22 mouse cellular contexts compared by ENCODE assay signal in genomic region chr19:54838231-54838630, GRCm38 (mm10).
"Had no signal": no experiment of that assay in that cellular context is flagged by ENCODE, and none has a peak within 500 bp of the region (broad histone marks: within the 10 kb centered on the region; RNA-seq: fewer than 3 reads in every experiment).

No protein-coding gene starts in this region.

- H3K9me3 ChIP-seq: kidney, embryonic 15.5 days; limb, embryonic 12.5 days; limb, embryonic 15.5 days; neural tube, embryonic 12.5 days; neural tube, embryonic 15.5 days had no signal

- H3K9ac ChIP-seq: kidney, embryonic 15.5 days; limb, embryonic 12.5 days; limb, embryonic 15.5 days; liver, embryonic 14.5 days; liver, postnatal 0 days; neural tube, embryonic 12.5 days; neural tube, embryonic 15.5 days had no signal

- H3K4me1 ChIP-seq: kidney, embryonic 15.5 days; limb, embryonic 12.5 days; limb, embryonic 15.5 days; neural tube, embryonic 12.5 days; neural tube, embryonic 15.5 days had no signal

- H3K36me3 ChIP-seq: kidney, embryonic 15.5 days; limb, embryonic 12.5 days; limb, embryonic 15.5 days; neural tube, embryonic 12.5 days; neural tube, embryonic 15.5 days had no signal

- H3K27me3 ChIP-seq: kidney, embryonic 15.5 days; limb, embryonic 12.5 days; limb, embryonic 15.5 days; neural tube, embryonic 12.5 days; neural tube, embryonic 15.5 days had no signal

- H3K27ac ChIP-seq: kidney, embryonic 15.5 days; limb, embryonic 12.5 days; limb, embryonic 15.5 days; liver, embryonic 14.5 days; neural tube, embryonic 12.5 days; neural tube, embryonic 15.5 days; stomach, postnatal 0 days had no signal

- H3K4me3 ChIP-seq: kidney, embryonic 15.5 days; limb, embryonic 12.5 days; limb, embryonic 15.5 days; neural tube, embryonic 12.5 days; neural tube, embryonic 15.5 days had no signal

- DNase-seq: kidney, postnatal 10 days; kidney, postnatal 36 days; left cerebral cortex, postnatal 4 days; liver, postnatal 0 days; lung, postnatal 14 days; lung, postnatal 4 days; midbrain, embryonic 14.5 days; right cerebral cortex, adult 18-20 months; right cerebral cortex, postnatal 14 days; right cerebral cortex, postnatal 4 days; thymus, adult 2 months; thymus, postnatal 14 days; thymus, postnatal 4 days had no signal

- H3K4me2 ChIP-seq: kidney, embryonic 15.5 days; limb, embryonic 12.5 days; limb, embryonic 15.5 days; liver, embryonic 11.5 days; midbrain, embryonic 11.5 days; neural tube, embryonic 12.5 days; neural tube, embryonic 15.5 days had no signal

- ATAC-seq: liver, postnatal 0 days had no signal
